Mouse (Mus musculus): ENCODE measurements around the gene Phf21a. TPM values are rescaled to one million over a fixed set of nuclear protein-coding genes. Genes with fewer than 3 reads are reported as not detected.
A peak's percentile ranks its signal among the peaks of the same experiment; 100 is the strongest.

The Phf21a gene
- total and polyA plus RNA-seq, 3 experiments: 26.4 to 30.2 (median 27.6) TPM

GRCm38 (mm10) chr2:92125330-92125729, 32.4 kb downstream of the Phf21a start:
- Histone ChIP-seq H3K27ac (no peak overlapping the region), H3K27me3 (ENCODE audit: control insufficient read depth, insufficient read depth, low read length) (no peaks in the 10 kb centered on the region), H3K4me3 (no peak overlapping the region), H3K9ac (ENCODE audit: low read depth, low read length) (no peak overlapping the region), H3K79me2 (replicated peaks; ENCODE audit: control insufficient read depth, insufficient read depth, low read length) (no peaks in the 10 kb centered on the region), H3K36me3 (ENCODE audit: control insufficient read depth, insufficient read depth, low read length) (no peaks in the 10 kb centered on the region), H3K4me1 (ENCODE audit: control insufficient read depth, insufficient read depth, low read length) (no peaks in the 10 kb centered on the region)
- no peak for TF ChIP-seq POLR2A (IDR thresholded peaks at IDR 0.05; ENCODE audit: insufficient read depth, low read depth, low read length)
- intact Hi-C loops (cut with DNase I): no loop called here
- no peak for DNase-seq
- 81% methylated on average over 8 of the region's 8 CpGs for WGBS

GRCm38 (mm10) chr2:92130071-92130470, 37.2 kb downstream of the Phf21a start:
- 90% methylated on average over 7 of the region's 7 CpGs for WGBS
- intact Hi-C loops (cut with DNase I): no loop called here

GRCm38 (mm10) chr2:92138736-92139135, 45.8 kb downstream of the Phf21a start:
- no peak for DNase-seq
- H3K9ac ChIP-seq (ENCODE audit: low read depth, low read length): no peak overlapping the region
- TF ChIP-seq CTCF (IDR thresholded peaks at IDR 0.05): no peak
- no peak for TF ChIP-seq POLR2A (IDR thresholded peaks at IDR 0.05; ENCODE audit: insufficient read depth, low read depth, low read length)
- no peak for TF ChIP-seq EP300 (IDR thresholded peaks at IDR 0.05; ENCODE audit: insufficient read depth, low read depth, low read length)
- no peaks in the 10 kb centered on the region for H3K27me3 ChIP-seq (ENCODE audit: control insufficient read depth, insufficient read depth, low read length)
- intact Hi-C loops (cut with DNase I): no loop called here
- no peaks in the 10 kb centered on the region for H3K4me1 ChIP-seq (ENCODE audit: control insufficient read depth, insufficient read depth, low read length)
- H3K27ac ChIP-seq: no peak overlapping the region
- H3K79me2 ChIP-seq (replicated peaks; ENCODE audit: control insufficient read depth, insufficient read depth, low read length): no peaks in the 10 kb centered on the region
- H3K4me3 ChIP-seq: no peak overlapping the region
- H3K36me3 ChIP-seq (ENCODE audit: control insufficient read depth, insufficient read depth, low read length): no peaks in the 10 kb centered on the region

More at GRCm38 (mm10) chr2:92130071-92130470, 37.2 kb downstream of the Phf21a start:
- no peak overlapping the region for H3K27ac ChIP-seq
- H3K4me3 ChIP-seq: no peak overlapping the region
- H3K79me2 ChIP-seq (replicated peaks; ENCODE audit: control insufficient read depth, insufficient read depth, low read length): no peaks in the 10 kb centered on the region
- TF ChIP-seq POLR2A (IDR thresholded peaks at IDR 0.05; ENCODE audit: insufficient read depth, low read depth, low read length) (no peak), CTCF (IDR thresholded peaks at IDR 0.05) (no peak), EP300 (IDR thresholded peaks at IDR 0.05; ENCODE audit: insufficient read depth, low read depth, low read length) (no peak)
- no peaks in the 10 kb centered on the region for H3K4me1 ChIP-seq (ENCODE audit: control insufficient read depth, insufficient read depth, low read length)
- no peak overlapping the region for H3K9ac ChIP-seq (ENCODE audit: low read depth, low read length)
- no peak for DNase-seq
- no peaks in the 10 kb centered on the region for H3K36me3 ChIP-seq (ENCODE audit: control insufficient read depth, insufficient read depth, low read length)
- H3K27me3 ChIP-seq (ENCODE audit: control insufficient read depth, insufficient read depth, low read length): no peaks in the 10 kb centered on the region

GRCm38 (mm10) chr2:92139365-92139764, 46.4 kb downstream of the Phf21a start:
- H3K4me1 ChIP-seq (ENCODE audit: control insufficient read depth, insufficient read depth, low read length): no peaks in the 10 kb centered on the region
- H3K36me3 ChIP-seq (ENCODE audit: control insufficient read depth, insufficient read depth, low read length): no peaks in the 10 kb centered on the region
- H3K27ac ChIP-seq: no peak overlapping the region
- H3K9ac ChIP-seq (ENCODE audit: low read depth, low read length): no peak overlapping the region
- intact Hi-C loops (cut with DNase I): no loop called here
- no peaks in the 10 kb centered on the region for H3K79me2 ChIP-seq (replicated peaks; ENCODE audit: control insufficient read depth, insufficient read depth, low read length)
- no peak for DNase-seq
- no peak for TF ChIP-seq EP300 (IDR thresholded peaks at IDR 0.05; ENCODE audit: insufficient read depth, low read depth, low read length)
- TF ChIP-seq CTCF (IDR thresholded peaks at IDR 0.05): no peak
- TF ChIP-seq POLR2A (IDR thresholded peaks at IDR 0.05; ENCODE audit: insufficient read depth, low read depth, low read length): no peak
- H3K4me3 ChIP-seq: no peak overlapping the region
- no peaks in the 10 kb centered on the region for H3K27me3 ChIP-seq (ENCODE audit: control insufficient read depth, insufficient read depth, low read length)

- Histone ChIP-seq H3K27me3 (ENCODE audit: control insufficient read depth, insufficient read depth, low read length) (no peaks in the 10 kb centered on the region), H3K4me1 (ENCODE audit: control insufficient read depth, insufficient read depth, low read length) (no peaks in the 10 kb centered on the region), H3K9ac (ENCODE audit: low read depth, low read length) (no peak overlapping the region), H3K27ac (no peak overlapping the region), H3K4me3 (no peak overlapping the region), H3K36me3 (ENCODE audit: control insufficient read depth, insufficient read depth, low read length) (no peaks in the 10 kb centered on the region), H3K79me2 (replicated peaks; ENCODE audit: control insufficient read depth, insufficient read depth, low read length) (no peaks in the 10 kb centered on the region)
- 52% methylated on average over 7 of the region's 7 CpGs for WGBS
- intact Hi-C loops (cut with DNase I): no loop called here
- TF ChIP-seq POLR2A (IDR thresholded peaks at IDR 0.05; ENCODE audit: insufficient read depth, low read depth, low read length) (no peak), CTCF (IDR thresholded peaks at IDR 0.05) (no peak), EP300 (IDR thresholded peaks at IDR 0.05; ENCODE audit: insufficient read depth, low read depth, low read length) (no peak)
- DNase-seq: no peak
These were observed 47.5 kb downstream of the Phf21a start for GRCm38 (mm10) chr2:92140383-92140782.

- TF ChIP-seq POLR2A (IDR thresholded peaks at IDR 0.05; ENCODE audit: insufficient read depth, low read depth, low read length) (no peak), EP300 (IDR thresholded peaks at IDR 0.05; ENCODE audit: insufficient read depth, low read depth, low read length) (no peak), CTCF (IDR thresholded peaks at IDR 0.05) (no peak)
These were observed 48.2 kb downstream of the Phf21a start for GRCm38 (mm10) chr2:92141073-92141472.

More at GRCm38 (mm10) chr2:92141073-92141472, 48.2 kb downstream of the Phf21a start:
- Histone ChIP-seq H3K27ac (no peak overlapping the region), H3K9ac (ENCODE audit: low read depth, low read length) (no peak overlapping the region), H3K36me3 (ENCODE audit: control insufficient read depth, insufficient read depth, low read length) (no peaks in the 10 kb centered on the region), H3K27me3 (ENCODE audit: control insufficient read depth, insufficient read depth, low read length) (no peaks in the 10 kb centered on the region), H3K4me3 (peak overlapping the region; percentile 6; the same call in 1 of the 2 replicates), H3K79me2 (replicated peaks; ENCODE audit: control insufficient read depth, insufficient read depth, low read length) (no peaks in the 10 kb centered on the region), H3K4me1 (ENCODE audit: control insufficient read depth, insufficient read depth, low read length) (no peaks in the 10 kb centered on the region)
- intact Hi-C loops (cut with DNase I): no loop called here
- 25% methylated on average over 11 of the region's 11 CpGs for WGBS
- DNase-seq: no peak
